Comparison of ENCODE assay signal across 11 mouse cellular contexts in the genomic region with DNA sequence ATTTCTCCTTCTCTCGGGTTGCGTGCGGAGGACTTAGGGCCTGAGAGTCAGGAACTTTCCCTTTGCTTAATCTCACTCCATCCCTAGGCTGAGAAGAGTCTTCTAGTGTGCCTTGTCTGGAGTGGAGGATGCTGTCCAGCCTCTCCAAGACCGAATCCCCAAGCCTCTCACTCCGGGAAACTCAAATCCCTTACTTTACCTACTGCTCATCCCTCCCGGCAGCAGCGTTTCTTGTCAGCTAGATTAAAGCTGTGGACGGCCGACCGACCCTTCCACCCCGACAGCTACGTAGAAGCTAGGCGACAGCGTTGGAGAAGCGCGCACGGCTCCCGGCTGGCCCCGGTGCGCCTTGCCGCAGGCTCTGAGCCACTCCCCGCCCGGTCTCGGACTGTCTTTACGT. TPM values are rescaled to one million over a fixed set of nuclear protein-coding genes. Genes with fewer than 3 reads are reported as not detected.
DNase-seq lines count a peak whose midpoint lies in the region; ATAC-seq lines count a peak whose summit lies in the region.
"Had no signal": no experiment of that assay in that cellular context is flagged by ENCODE, and none has a peak within 500 bp of the region (broad histone marks: within the 10 kb centered on the region; RNA-seq: fewer than 3 reads in every experiment).

No protein-coding gene starts in this region.

- no peaks in the 10 kb centered on the region for H3K9me3 ChIP-seq in lung, embryonic 15.5 days
- H3K9me3 ChIP-seq in embryonic facial prominence, embryonic 14.5 days (ENCODE audit: control insufficient read depth, low read length) = no peaks in the 10 kb centered on the region
- H3K9me3 ChIP-seq in limb, embryonic 11.5 days (ENCODE audit: control insufficient read depth, low read length) = no peaks in the 10 kb centered on the region
- no peaks in the 10 kb centered on the region for H3K9me3 ChIP-seq in neural tube, embryonic 15.5 days (replicated peaks)

- H3K27ac ChIP-seq in lung, embryonic 15.5 days = no peak overlapping the region
- H3K27ac ChIP-seq in embryonic facial prominence, embryonic 14.5 days (replicated peaks; ENCODE audit: low read depth, low read length) = no peak overlapping the region
- no peak overlapping the region for H3K27ac ChIP-seq in limb, embryonic 11.5 days (replicated peaks; ENCODE audit: low read depth, low read length)
- H3K27ac ChIP-seq in neural tube, embryonic 15.5 days (replicated peaks) = no peak overlapping the region

- H3K4me1 ChIP-seq in lung, embryonic 15.5 days = peaks cover 16% of the 10 kb centered on the region
- H3K4me1 ChIP-seq in embryonic facial prominence, embryonic 14.5 days (ENCODE audit: control insufficient read depth, insufficient read depth, low read length) = peaks cover 16% of the 10 kb centered on the region; the same call in 1 of the 2 replicates
- peaks cover 11% of the 10 kb centered on the region for H3K4me1 ChIP-seq in limb, embryonic 11.5 days (ENCODE audit: control insufficient read depth, insufficient read depth, low read length)
- peaks cover 28% of the 10 kb centered on the region for H3K4me1 ChIP-seq in neural tube, embryonic 15.5 days

- H3K4me3 ChIP-seq in lung, embryonic 15.5 days = peak overlapping the region; percentile 10; the same call in 1 of the 2 replicates
- peak overlapping the region; percentile 34 for H3K4me3 ChIP-seq in embryonic facial prominence, embryonic 14.5 days (ENCODE audit: low read depth, low read length)
- H3K4me3 ChIP-seq in limb, embryonic 11.5 days (ENCODE audit: low read depth, low read length) = no peak overlapping the region
- H3K4me3 ChIP-seq in neural tube, embryonic 15.5 days (replicated peaks) = no peak overlapping the region; the same call in 1 of the 2 replicates

- peaks cover 99% of the 10 kb centered on the region for H3K27me3 ChIP-seq in lung, embryonic 15.5 days
- H3K27me3 ChIP-seq in embryonic facial prominence, embryonic 14.5 days (replicated peaks; ENCODE audit: control insufficient read depth, insufficient read depth, low read length) = peaks cover 92% of the 10 kb centered on the region
- H3K27me3 ChIP-seq in limb, embryonic 11.5 days (ENCODE audit: control insufficient read depth, insufficient read depth, low read length) = peaks cover 83% of the 10 kb centered on the region
- H3K27me3 ChIP-seq in neural tube, embryonic 15.5 days (replicated peaks) = peaks cover 85% of the 10 kb centered on the region

- peak overlapping the region; percentile 65; the same call in 1 of the 2 replicates for H3K4me2 ChIP-seq in lung, embryonic 15.5 days
- peak overlapping the region; percentile 64 for H3K4me2 ChIP-seq in embryonic facial prominence, embryonic 14.5 days (ENCODE audit: low read depth, low read length)
- peak overlapping the region; percentile 10; the same call in 1 of the 2 replicates for H3K4me2 ChIP-seq in limb, embryonic 11.5 days (ENCODE audit: low read depth, severe bottlenecking)
- H3K4me2 ChIP-seq in neural tube, embryonic 15.5 days = peak overlapping the region; percentile 69

- no peak for DNase-seq in lung, postnatal 4 days
- no peak for DNase-seq in embryonic facial prominence, embryonic 14.5 days (ENCODE audit: low spot score)
- DNase-seq in limb, embryonic 11.5 days (ENCODE audit: low spot score) = peak; percentile 47
- DNase-seq in Muller cell, postnatal 12 days (ENCODE audit: inconsistent ontology term) = no peak
- no peak for DNase-seq in heart, adult 18-20 months
- DNase-seq: kidney, postnatal 36 days had no signal

- no peaks in the 10 kb centered on the region for H3K36me3 ChIP-seq in lung, embryonic 15.5 days
- no peaks in the 10 kb centered on the region for H3K36me3 ChIP-seq in embryonic facial prominence, embryonic 14.5 days (ENCODE audit: control insufficient read depth, insufficient read depth, low read length)
- H3K36me3 ChIP-seq in limb, embryonic 11.5 days (ENCODE audit: control insufficient read depth, insufficient read depth, low read length) = no peaks in the 10 kb centered on the region
- no peaks in the 10 kb centered on the region for H3K36me3 ChIP-seq in neural tube, embryonic 15.5 days

- 1% methylated on average over 25 of the region's 25 CpGs for WGBS in lung, embryonic 15.5 days
- WGBS in embryonic facial prominence, embryonic 14.5 days = under 1% methylated on average over 25 of the region's 25 CpGs
- WGBS in limb, embryonic 11.5 days = 1% methylated on average over 25 of the region's 25 CpGs
- 1% methylated on average over 25 of the region's 25 CpGs for WGBS in neural tube, embryonic 15.5 days

- H3K9ac ChIP-seq in lung, embryonic 15.5 days = no peak overlapping the region
- H3K9ac ChIP-seq in embryonic facial prominence, embryonic 14.5 days (ENCODE audit: low read depth, low read length) = no peak overlapping the region
- H3K9ac ChIP-seq in limb, embryonic 11.5 days (ENCODE audit: low read length) = no peak overlapping the region
- H3K9ac ChIP-seq in neural tube, embryonic 15.5 days (replicated peaks) = no peak overlapping the region

- ATAC-seq in lung, embryonic 15.5 days (ENCODE audit: borderline replicate concordance, extremely low read depth, low FRiP score, low TSS enrichment) = no peak
- no peak for ATAC-seq in embryonic facial prominence, embryonic 14.5 days (ENCODE audit: low read depth)
- no peak for ATAC-seq in limb, embryonic 11.5 days (ENCODE audit: insufficient number of reproducible peaks, low FRiP score, low TSS enrichment, low read depth)
- no peak for ATAC-seq in neural tube, embryonic 15.5 days (ENCODE audit: low FRiP score)
- ATAC-seq in inflammation-experienced regulatory T-cells, adult 6 months = no peak

RNA-seq across cellular contexts. Expression of a gene that starts 0.8 kb away (rescaled TPM):
- polyA plus RNA-seq in lung, embryonic 15.5 days (2015; fragmentation: Nextera tagmentation; extraction: Ambion mirVana) = 0.08 and 0.14 TPM in 2 replicates
- polyA plus RNA-seq in embryonic facial prominence, embryonic 14.5 days (2014; fragmentation: Nextera tagmentation; extraction: Ambion mirVana) = 0.77 and 0.78 TPM in 2 replicates
- polyA plus RNA-seq in limb, embryonic 11.5 days (2014; fragmentation: Nextera tagmentation; extraction: Ambion mirVana) = 0.07 and 0.28 TPM in 2 replicates
- polyA plus RNA-seq in neural tube, embryonic 15.5 days (2015; fragmentation: Nextera tagmentation; extraction: Ambion mirVana) = 0.14 and 0.35 TPM in 2 replicates
- under 1 TPM in 1 of 3 experiments, not detected in 2; 0.24 TPM for polyA plus RNA-seq in inflammation-experienced regulatory T-cells, adult 6 months (2017; shearing (Covaris generic))
- not detected for total RNA-seq in heart, adult 18-20 months (2021)
- polyA plus RNA-seq: heart, embryonic 14.5 days; liver, embryonic 16.5 days had no signal

RNA-seq across cellular contexts. Expression of a gene that starts 17.0 kb away (rescaled TPM):
- polyA plus RNA-seq in lung, embryonic 15.5 days (2015; fragmentation: Nextera tagmentation; extraction: Ambion mirVana) = 3.0 and 3.1 TPM in 2 replicates
- polyA plus RNA-seq in embryonic facial prominence, embryonic 14.5 days (2014; fragmentation: Nextera tagmentation; extraction: Ambion mirVana) = 4.8 and 5.8 TPM in 2 replicates
- 1.1 and 1.8 TPM in 2 replicates for polyA plus RNA-seq in limb, embryonic 11.5 days (2014; fragmentation: Nextera tagmentation; extraction: Ambion mirVana)
- 2.6 and 3.0 TPM in 2 replicates for polyA plus RNA-seq in neural tube, embryonic 15.5 days (2015; fragmentation: Nextera tagmentation; extraction: Ambion mirVana)
- polyA plus RNA-seq in inflammation-experienced regulatory T-cells, adult 6 months (2017; shearing (Covaris generic)) = not detected
- 1 to 10 TPM; 3.8 to 4.2 TPM for total RNA-seq in heart, adult 18-20 months (2021)

Comparison
In these comparisons a context has a peak if more than half of its experiments do, and no peak if none do; other contexts are left out.
1. H3K4me2 ChIP-seq: peak in every context shown above with its lines; median percentile 69 in neural tube, embryonic 15.5 days; 65 in lung, embryonic 15.5 days; 64 in embryonic facial prominence, embryonic 14.5 days; 10 in limb, embryonic 11.5 days.
2. H3K4me3 ChIP-seq: peak in lung, embryonic 15.5 days (single experiment) and embryonic facial prominence, embryonic 14.5 days (single experiment); none in limb, embryonic 11.5 days (single experiment) and neural tube, embryonic 15.5 days (single experiment).